Mouse (Mus musculus) forebrain, embryonic 13.5 days (tissue): ENCODE results near the gene Map3k19. TPM values are rescaled to one million over a fixed set of nuclear protein-coding genes. Genes with fewer than 3 reads are reported as not detected.

Experiments
- ATAC-seq: fragments of 200-750 bp; cut with Nextera tagmentation; 2 replicates; pipeline ENCODE4 v1.8.0; 2017
- H3K27ac ChIP-seq: fragments of 300-500 bp; sonication (generic); 2 replicates; pipeline ENCODE4 v1.5.1; 2015; ENCODE audit warnings: inconsistent platforms, mild to moderate bottlenecking, moderate library complexity
- H3K27me3 ChIP-seq: fragments of 300-500 bp; sonication (generic); 2 replicates; pipeline ENCODE4 v1.6.1; 2015; ENCODE audit warnings: mild to moderate bottlenecking, inconsistent platforms
- H3K36me3 ChIP-seq: fragments of 300-500 bp; sonication (generic); 2 replicates; pipeline ENCODE4 v1.6.1; 2015; ENCODE audit warnings: mild to moderate bottlenecking, inconsistent platforms; ENCODE audit not compliant: poor library complexity, severe bottlenecking
- H3K4me1 ChIP-seq: fragments of 300-500 bp; sonication (generic); 2 replicates; pipeline ENCODE4 v1.6.1; 2015; ENCODE audit warnings: inconsistent platforms
- H3K4me2 ChIP-seq: fragments of 300-500 bp; sonication (generic); 2 replicates; pipeline ENCODE4 v1.6.1; 2015; ENCODE audit warnings: inconsistent platforms, mild to moderate bottlenecking, moderate library complexity
- H3K4me3 ChIP-seq: fragments of 300-500 bp; sonication (generic); 2 replicates; pipeline ENCODE4 v1.5.1; 2015; ENCODE audit warnings: mild to moderate bottlenecking, inconsistent platforms
- H3K9ac ChIP-seq: fragments of 300-500 bp; sonication (generic); 2 replicates; pipeline ENCODE4 v1.6.1; 2015; ENCODE audit warnings: mild to moderate bottlenecking, inconsistent platforms
- H3K9me3 ChIP-seq: fragments of 300-500 bp; sonication (generic); replicated peaks from 2 replicates; pipeline ENCODE4 v1.6.1; 2016; ENCODE audit warnings: inconsistent platforms
- WGBS: fragments of 180-500 bp; shearing (Covaris S2); methylation state at CpG from one replicate; pipeline ENCODE4 v1.1.7; 2015; 5-methylcytosine and 5-hydroxymethylcytosine counted together
- polyA plus RNA-seq: library from polyadenylated mRNA; unstranded; fragments of >200 nt; fragmentation: Nextera tagmentation; extraction: Ambion mirVana; gene quantifications from 2 replicates; pipeline ENCODE4 v1.2.1, GENCODE M21; 2015

Gene Map3k19
- polyA plus RNA-seq, 1 experiment from 2014 or later: 0.15 TPM

GRCm38 (mm10) chr1:127795087-127795769, 59.6 kb downstream of the Map3k19 start:
- H3K27ac ChIP-seq: no peak overlapping the region
- ATAC-seq: no peak
- peaks cover 37% of the 10 kb centered on the region for H3K36me3 ChIP-seq
- H3K4me1 ChIP-seq: no peaks in the 10 kb centered on the region
- no peaks in the 10 kb centered on the region for H3K27me3 ChIP-seq
- H3K9me3 ChIP-seq: no peaks in the 10 kb centered on the region
- no peak overlapping the region for H3K9ac ChIP-seq
- WGBS: 94% methylated on average over 6 of the region's 6 CpGs
- H3K4me3 ChIP-seq: no peak overlapping the region
- no peak overlapping the region for H3K4me2 ChIP-seq

GRCm38 (mm10) chr1:127793459-127793858, 61.4 kb downstream of the Map3k19 start:
- Histone ChIP-seq H3K27ac (no peak overlapping the region), H3K4me2 (no peak overlapping the region), H3K4me3 (no peak overlapping the region), H3K4me1 (no peaks in the 10 kb centered on the region), H3K27me3 (no peaks in the 10 kb centered on the region), H3K9ac (no peak overlapping the region), H3K9me3 (no peaks in the 10 kb centered on the region), H3K36me3 (peaks cover 27% of the 10 kb centered on the region)
- no peak for ATAC-seq
- WGBS: 96% methylated on average over 1 of the region's 1 CpGs

- no peak for ATAC-seq
- H3K9me3 ChIP-seq: no peaks in the 10 kb centered on the region
- peaks cover 16% of the 10 kb centered on the region for H3K36me3 ChIP-seq
- no peak overlapping the region for H3K9ac ChIP-seq
- no peak overlapping the region for H3K4me3 ChIP-seq
- 83% methylated on average over 6 of the region's 6 CpGs for WGBS
- H3K27ac ChIP-seq: no peak overlapping the region
- no peaks in the 10 kb centered on the region for H3K27me3 ChIP-seq
- H3K4me2 ChIP-seq: no peak overlapping the region
- peaks cover 4% of the 10 kb centered on the region; the same call in 1 of the 2 replicates for H3K4me1 ChIP-seq
Observed at GRCm38 (mm10) chr1:127788943-127789342, 65.9 kb downstream of the Map3k19 start.

- H3K36me3 ChIP-seq: no peaks in the 10 kb centered on the region
- peaks cover 31% of the 10 kb centered on the region for H3K4me1 ChIP-seq
- WGBS: 59% methylated on average over 1 of the region's 1 CpGs
- no peak for ATAC-seq
- H3K4me3 ChIP-seq: no peak overlapping the region
- H3K27ac ChIP-seq: no peak overlapping the region
- no peak overlapping the region for H3K9ac ChIP-seq
- H3K4me2 ChIP-seq: no peak overlapping the region
- no peaks in the 10 kb centered on the region for H3K9me3 ChIP-seq
- no peaks in the 10 kb centered on the region for H3K27me3 ChIP-seq
Observed at GRCm38 (mm10) chr1:127785882-127786281, 68.9 kb downstream of the Map3k19 start.

GRCm38 (mm10) chr1:127783862-127784261, 71.0 kb downstream of the Map3k19 start:
- no peak overlapping the region for H3K27ac ChIP-seq
- H3K4me1 ChIP-seq: peaks cover 48% of the 10 kb centered on the region
- H3K9me3 ChIP-seq: no peaks in the 10 kb centered on the region
- H3K27me3 ChIP-seq: no peaks in the 10 kb centered on the region
- H3K36me3 ChIP-seq: no peaks in the 10 kb centered on the region
- H3K4me3 ChIP-seq: no peak overlapping the region
- ATAC-seq: no peak
- no peak overlapping the region for H3K9ac ChIP-seq
- no peak overlapping the region for H3K4me2 ChIP-seq

- peaks cover 66% of the 10 kb centered on the region for H3K4me1 ChIP-seq
- H3K9ac ChIP-seq: no peak overlapping the region
- no peak overlapping the region for H3K4me2 ChIP-seq
- no peak overlapping the region for H3K27ac ChIP-seq
- H3K27me3 ChIP-seq: no peaks in the 10 kb centered on the region
- H3K9me3 ChIP-seq: no peaks in the 10 kb centered on the region
- no peak for ATAC-seq
- no peak overlapping the region for H3K4me3 ChIP-seq
- WGBS: 64% methylated on average over 2 of the region's 2 CpGs
- H3K36me3 ChIP-seq: peaks cover 4% of the 10 kb centered on the region; the same call in 1 of the 2 replicates
Observed at GRCm38 (mm10) chr1:127780849-127781248, 74.0 kb downstream of the Map3k19 start.

GRCm38 (mm10) chr1:127780142-127780541, 74.7 kb downstream of the Map3k19 start:
- whole genome bisulfite sequencing: 13% methylated on average over 3 of the region's 3 CpGs
- Histone ChIP-seq H3K27ac (no peak overlapping the region), H3K4me1 (peaks cover 73% of the 10 kb centered on the region), H3K36me3 (peaks cover 4% of the 10 kb centered on the region; the same call in 1 of the 2 replicates), H3K27me3 (no peaks in the 10 kb centered on the region), H3K9me3 (no peaks in the 10 kb centered on the region), H3K4me2 (no peak overlapping the region), H3K4me3 (no peak overlapping the region), H3K9ac (no peak overlapping the region)
- no peak for ATAC-seq

- WGBS: 90% methylated on average over 3 of the region's 3 CpGs
- ATAC-seq: no peak
- Histone ChIP-seq H3K9me3 (no peaks in the 10 kb centered on the region), H3K4me3 (no peak overlapping the region), H3K4me1 (peaks cover 72% of the 10 kb centered on the region), H3K27ac (no peak overlapping the region), H3K36me3 (peaks cover 4% of the 10 kb centered on the region; the same call in 1 of the 2 replicates), H3K4me2 (no peak overlapping the region), H3K9ac (no peak overlapping the region), H3K27me3 (no peaks in the 10 kb centered on the region)
Observed at GRCm38 (mm10) chr1:127778611-127779010, 76.2 kb downstream of the Map3k19 start.

- Histone ChIP-seq H3K4me2 (peak overlapping the region; percentile 42), H3K4me1 (peaks cover 55% of the 10 kb centered on the region), H3K9me3 (no peaks in the 10 kb centered on the region), H3K9ac (peak overlapping the region; percentile 36), H3K27me3 (no peaks in the 10 kb centered on the region), H3K36me3 (peaks cover 4% of the 10 kb centered on the region; the same call in 1 of the 2 replicates), H3K4me3 (peak overlapping the region; percentile 17), H3K27ac (no peak overlapping the region)
- 74% methylated on average over 6 of the region's 6 CpGs for WGBS
- ATAC-seq: no peak
Observed at GRCm38 (mm10) chr1:127776246-127776645, 78.6 kb downstream of the Map3k19 start.

- no peak for ATAC-seq
- Histone ChIP-seq H3K4me1 (peaks cover 49% of the 10 kb centered on the region), H3K4me2 (peak overlapping the region; percentile 74), H3K27ac (no peak overlapping the region), H3K36me3 (peaks cover 4% of the 10 kb centered on the region; the same call in 1 of the 2 replicates), H3K4me3 (peak overlapping the region; percentile 95), H3K9ac (peak overlapping the region; percentile 93), H3K9me3 (no peaks in the 10 kb centered on the region), H3K27me3 (no peaks in the 10 kb centered on the region)
- WGBS: 11% methylated on average over 10 of the region's 10 CpGs
Observed at GRCm38 (mm10) chr1:127775206-127775720, 79.6 kb downstream of the Map3k19 start.

GRCm38 (mm10) chr1:127774501-127774880, 80.3 kb downstream of the Map3k19 start:
- H3K4me1 ChIP-seq: peaks cover 41% of the 10 kb centered on the region
- peaks cover 4% of the 10 kb centered on the region; the same call in 1 of the 2 replicates for H3K36me3 ChIP-seq
- peak; percentile 61 for ATAC-seq
- no peaks in the 10 kb centered on the region for H3K27me3 ChIP-seq
- peak overlapping the region; percentile 92 for H3K27ac ChIP-seq
- H3K9ac ChIP-seq: peak overlapping the region; percentile 93
- H3K4me2 ChIP-seq: peak overlapping the region; percentile 74
- no peaks in the 10 kb centered on the region for H3K9me3 ChIP-seq
- H3K4me3 ChIP-seq: peak overlapping the region; percentile 95
- WGBS: under 1% methylated on average over 31 of the region's 31 CpGs

- under 1% methylated on average over 52 of the region's 63 CpGs for WGBS
- peak; percentile 98 for ATAC-seq
- no peaks in the 10 kb centered on the region for H3K9me3 ChIP-seq
- no peaks in the 10 kb centered on the region for H3K27me3 ChIP-seq
- peak within 1 kb of the TSS; percentile 74 for H3K4me2 ChIP-seq
- peaks cover 36% of the 10 kb centered on the region for H3K4me1 ChIP-seq
- H3K27ac ChIP-seq: peak within 1 kb of the TSS; percentile 92
- peak within 1 kb of the TSS; percentile 93 for H3K9ac ChIP-seq
- H3K36me3 ChIP-seq: peaks cover 4% of the 10 kb centered on the region; the same call in 1 of the 2 replicates
- peak within 1 kb of the TSS; percentile 95 for H3K4me3 ChIP-seq
Observed at GRCm38 (mm10) chr1:127773803-127774500, 80.9 kb downstream of the Map3k19 start, which contains the start of gene Ccnt2. Ccnt2 (plus strand) TSS chr1:127774164.
